Mouse (Mus musculus) fibroblast of lung, adult 2 months (primary cell): ENCODE data around the gene Rxfp3.

Experiments used
- DNase-seq: peaks from one replicate; pipeline ENCODE4 v3.0.0-alpha.2; 2011; ENCODE audit warnings: low read depth

Rxfp3 gene

DNA sequence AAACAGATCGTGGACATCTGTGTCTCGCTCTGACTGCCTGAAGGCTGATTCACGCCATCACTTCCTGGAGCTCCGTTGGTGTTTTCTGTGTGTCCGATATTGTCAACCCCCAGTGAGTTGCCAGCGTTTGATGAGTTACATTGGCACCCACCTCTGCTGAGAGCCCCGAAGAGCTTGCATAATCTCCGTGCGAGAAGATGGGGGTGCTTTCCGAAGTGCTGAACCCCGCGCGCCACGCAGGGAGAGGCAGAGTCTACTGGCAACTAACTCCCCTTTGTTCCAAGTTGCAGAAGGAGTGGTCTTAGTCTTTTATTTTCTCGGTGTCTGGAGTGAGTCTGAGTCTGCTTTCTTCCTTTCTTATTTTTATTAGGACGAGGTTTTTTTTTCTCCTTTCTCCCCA, at the start of gene Rxfp3:
TSS of gene Rxfp3 (minus strand) at position 281 of the 400 bp plus-strand sequence.
- DNase-seq = no peak

DNA sequence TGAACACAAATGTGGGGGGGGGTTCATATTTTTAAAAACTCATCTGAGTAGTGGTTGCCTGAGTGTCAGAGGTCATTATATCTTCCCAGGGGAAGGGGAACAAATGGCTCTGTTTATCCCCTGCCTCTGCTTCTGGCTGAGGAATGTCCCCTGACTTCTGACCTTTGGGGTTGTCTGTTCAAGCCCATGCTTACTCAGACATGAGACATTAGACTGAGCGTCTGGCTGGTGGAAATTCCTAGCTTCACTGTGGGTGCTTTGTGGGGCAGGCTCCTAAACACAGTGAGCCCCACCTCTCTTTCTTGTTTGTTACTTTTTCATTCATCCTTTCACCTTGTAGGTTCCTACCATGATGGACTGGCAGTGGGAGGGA, 47.2 kb upstream of the Rxfp3 start:
- peak; percentile 80 for DNase-seq

DNA sequence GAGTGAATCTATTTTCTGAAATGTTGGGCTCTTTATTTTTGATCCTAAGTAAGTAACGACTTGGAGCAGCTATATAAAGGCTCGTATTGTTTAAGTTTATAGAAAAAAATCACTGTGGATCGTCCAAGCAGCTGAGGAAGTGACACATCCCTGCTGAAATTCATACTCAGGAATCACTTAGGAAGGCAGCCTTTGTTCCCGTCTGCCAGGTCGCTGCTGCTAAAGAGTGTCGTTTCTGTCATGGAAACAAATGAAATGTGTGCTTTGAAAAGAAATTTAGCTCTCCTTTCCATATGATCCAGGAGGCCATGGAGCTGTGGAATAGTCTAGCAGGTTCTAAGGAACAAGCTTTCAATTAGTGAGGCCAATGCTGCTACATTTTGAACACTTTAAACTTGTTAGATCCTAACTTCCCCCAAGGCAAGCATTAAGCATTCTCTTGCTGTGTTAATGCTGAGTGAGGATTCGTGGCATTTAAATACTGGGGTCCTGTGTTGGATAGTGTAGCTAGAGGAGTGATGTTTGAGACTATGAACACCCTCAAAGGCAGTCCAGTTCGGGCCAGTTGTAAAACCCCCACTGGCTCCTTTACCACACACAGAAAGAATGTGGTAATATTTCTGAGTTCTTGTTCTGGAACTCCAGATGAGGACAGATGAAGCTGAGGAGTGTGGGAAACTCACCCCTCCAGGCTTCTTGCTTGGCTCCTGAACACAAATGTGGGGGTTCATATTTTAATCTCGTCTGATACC, 46.6 kb upstream of the Rxfp3 start:
- DNase-seq = peak; percentile 68

- no peak for DNase-seq
Measured at GRCm38 (mm10) chr15:11083678-11084077, 45.9 kb upstream of the Rxfp3 start.

GRCm38 (mm10) chr15:11082961-11083569, 45.3 kb upstream of the Rxfp3 start:
- no peak for DNase-seq

DNA sequence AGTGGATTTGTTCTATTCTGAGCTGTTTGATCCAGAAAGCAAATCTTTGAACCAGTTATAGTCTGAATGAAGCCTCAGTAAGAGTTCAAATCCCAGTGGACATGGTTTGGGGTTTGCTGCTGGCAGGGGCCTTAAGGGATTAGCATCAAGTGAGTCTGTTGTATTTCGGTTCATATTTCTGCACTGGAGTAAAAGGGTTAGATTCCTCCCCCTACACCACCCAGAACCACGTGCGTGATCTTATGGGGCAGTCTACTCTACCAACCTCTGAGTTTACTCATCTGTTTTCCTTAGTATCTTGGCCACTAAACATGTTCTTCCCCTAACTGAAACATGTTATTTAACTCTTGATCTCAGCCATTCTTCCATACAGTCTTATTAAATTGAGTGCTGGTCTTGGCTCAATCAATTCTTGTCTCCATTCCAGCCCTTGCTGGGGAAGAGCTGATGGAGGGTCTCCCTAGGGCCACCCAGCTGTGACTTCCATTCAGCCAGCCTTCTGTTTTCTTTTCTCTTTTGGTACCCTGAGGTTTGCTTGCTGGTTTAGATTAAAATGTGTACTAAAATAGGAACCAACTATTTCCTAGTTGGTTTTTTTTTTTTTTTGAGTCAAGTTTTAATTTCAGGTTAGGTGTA, 38.1 kb upstream of the Rxfp3 start:
- DNase-seq = no peak

- no peak for DNase-seq
Measured at GRCm38 (mm10) chr15:11067891-11068290, 30.1 kb upstream of the Rxfp3 start.

GRCm38 (mm10) chr15:11066299-11066698, 28.5 kb upstream of the Rxfp3 start:
- no peak for DNase-seq

- no peak for DNase-seq
Measured at GRCm38 (mm10) chr15:11065528-11066171, 27.9 kb upstream of the Rxfp3 start.

GRCm38 (mm10) chr15:11064558-11065411, 27.0 kb upstream of the Rxfp3 start, which contains the start of gene Adamts12:
Gene Adamts12, plus strand, starts transcription at chr15:11064790.
- DNase-seq = no peak

- no peak for DNase-seq
Measured at GRCm38 (mm10) chr15:11064160-11064557, 26.4 kb upstream of the Rxfp3 start.

DNA sequence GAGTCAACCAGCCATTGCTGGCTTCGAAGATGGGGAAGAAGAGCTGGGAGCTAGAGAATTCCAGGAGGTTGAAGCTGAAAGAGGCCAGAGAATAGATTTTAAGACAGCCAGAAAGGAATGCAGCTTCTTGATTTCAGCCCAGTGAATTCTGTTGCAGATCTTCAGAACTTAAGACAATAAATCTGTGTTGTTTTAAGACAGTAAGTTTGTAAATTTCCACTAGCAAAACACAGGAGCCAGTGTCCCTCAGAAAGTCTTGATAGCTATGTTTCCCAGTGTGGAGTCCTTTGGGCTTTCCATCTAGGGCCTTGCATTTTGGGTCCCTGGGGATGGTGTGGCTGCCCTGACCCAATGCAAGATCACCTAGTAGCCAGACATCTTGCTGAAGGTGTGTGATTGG, 25.1 kb upstream of the Rxfp3 start:
- DNase-seq = no peak

DNA sequence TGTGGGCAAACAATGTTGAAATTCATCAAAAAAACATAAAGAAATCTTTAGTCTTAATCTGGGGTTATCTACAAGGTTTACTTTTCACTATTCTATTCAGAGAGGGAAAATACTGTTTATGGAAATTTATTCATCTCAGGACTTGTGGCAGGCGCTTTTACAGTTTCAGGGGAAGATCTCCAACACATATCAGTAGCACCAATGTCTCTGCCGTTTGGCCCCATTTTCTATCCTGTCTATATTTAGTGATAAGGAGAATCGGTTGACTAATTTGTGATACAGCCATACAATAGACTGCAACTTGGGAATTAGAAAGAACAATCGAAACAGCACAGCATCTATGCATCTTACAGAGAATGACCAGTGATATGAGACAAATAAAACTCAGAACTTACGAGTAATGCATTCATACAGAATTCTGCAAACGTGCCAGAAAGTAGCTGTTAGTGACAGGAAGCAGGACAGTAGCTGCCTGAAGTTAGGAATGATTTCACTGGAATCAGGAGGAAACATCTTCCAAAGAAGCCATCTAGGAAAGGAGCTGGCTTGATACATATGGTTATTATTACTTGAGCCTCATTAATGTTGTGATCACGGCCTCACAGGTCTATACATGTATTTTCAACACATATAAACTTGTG, 16.8 kb upstream of the Rxfp3 start:
- DNase-seq = no peak

DNA sequence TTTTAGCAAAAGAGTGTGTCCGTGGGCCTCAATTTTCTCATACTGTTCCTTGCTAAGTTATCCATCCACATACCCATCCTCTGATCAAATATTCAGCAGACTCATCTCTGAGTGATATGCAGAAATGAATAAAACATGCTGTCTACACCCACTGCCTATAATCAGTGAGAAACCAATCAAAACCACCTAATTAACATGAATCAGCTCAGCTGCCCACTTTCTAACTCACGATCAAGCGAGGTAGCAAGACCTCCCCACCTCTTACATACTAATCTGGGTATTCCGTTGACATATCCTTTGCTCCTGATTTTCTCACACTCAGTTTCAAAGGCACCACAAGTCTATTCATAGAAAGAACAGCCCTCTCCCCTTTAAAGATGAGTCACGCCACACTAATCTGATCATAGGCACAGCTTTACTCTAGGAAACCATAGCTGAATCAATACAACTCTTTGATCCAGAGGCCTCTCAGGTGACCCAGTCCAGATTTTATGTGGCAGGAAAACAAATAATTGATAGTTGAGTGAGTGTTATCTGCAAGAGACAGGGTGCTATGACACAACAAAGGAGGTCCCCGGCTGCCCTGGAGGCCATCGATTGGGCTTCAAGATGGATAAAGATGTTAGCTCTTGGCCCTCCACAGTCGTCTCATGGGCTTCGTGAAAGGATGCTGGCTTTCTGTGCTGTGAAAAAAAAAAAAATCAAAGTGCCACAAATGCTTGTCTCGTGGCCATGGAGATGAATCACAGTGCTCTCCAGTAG, 16.1 kb upstream of the Rxfp3 start:
- DNase-seq = no peak

- peak; percentile 58 for DNase-seq
Measured at GRCm38 (mm10) chr15:11042828-11043227, 5.0 kb upstream of the Rxfp3 start.

DNA sequence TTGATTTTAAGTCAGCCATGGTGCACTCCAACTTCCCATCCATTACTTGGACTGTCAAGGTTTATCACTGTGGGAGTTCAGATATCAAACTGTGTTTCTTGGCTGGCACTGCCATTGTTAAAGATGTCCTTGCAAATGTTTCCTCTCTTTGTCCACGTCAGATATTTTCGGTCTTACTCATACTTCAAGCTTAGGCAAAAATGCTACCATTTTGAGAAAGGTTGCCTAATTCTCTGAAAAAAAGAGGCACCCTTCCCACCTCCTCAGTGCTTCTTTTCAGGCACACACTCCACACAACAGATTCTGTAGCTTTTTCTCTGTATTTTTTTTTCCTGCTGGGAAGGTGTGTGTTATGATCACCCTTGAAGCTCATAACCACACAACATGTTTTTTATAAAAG, 3.4 kb upstream of the Rxfp3 start:
- DNase-seq = no peak

GRCm38 (mm10) chr15:11040067-11040466, 2.3 kb upstream of the Rxfp3 start:
- no peak for DNase-seq

DNA sequence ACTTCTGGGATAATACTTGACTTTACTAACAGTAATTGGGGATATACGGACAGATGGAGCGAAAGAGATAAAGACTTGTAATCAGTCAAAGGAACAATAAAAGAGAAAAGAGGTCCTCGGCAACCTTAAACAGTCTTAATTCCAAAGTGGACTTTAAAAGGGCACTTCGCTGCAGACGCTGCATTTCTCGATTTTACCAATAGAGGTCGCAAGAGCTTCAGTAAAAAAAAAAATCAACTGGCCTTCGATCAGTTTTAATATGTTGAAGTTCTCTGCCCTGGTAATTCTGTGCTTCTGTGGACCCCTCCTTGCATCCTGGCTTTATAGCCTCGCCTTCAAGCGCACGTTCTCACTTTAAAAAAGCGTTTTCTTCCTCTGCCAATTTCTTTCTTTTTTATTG, 685 bp upstream of the Rxfp3 start:
- peak; percentile 56 for DNase-seq

DNA sequence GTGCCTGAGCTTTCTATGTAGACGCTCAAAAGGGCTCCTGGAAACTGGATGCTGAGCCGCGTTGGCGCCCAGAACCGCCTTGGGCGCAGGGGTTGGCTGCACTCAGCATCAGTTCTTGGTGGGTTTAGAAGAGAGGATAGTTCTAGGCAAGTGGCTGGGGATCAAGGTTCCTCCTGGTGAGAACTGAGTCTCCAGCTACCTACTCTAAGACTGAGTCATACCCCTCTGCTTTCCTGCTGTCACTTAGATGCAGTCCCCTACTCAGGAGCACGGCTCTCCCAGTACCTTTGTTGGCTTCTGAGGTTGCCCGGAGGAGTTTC, 455 bp downstream of the Rxfp3 start:
- DNase-seq = no peak

DNA sequence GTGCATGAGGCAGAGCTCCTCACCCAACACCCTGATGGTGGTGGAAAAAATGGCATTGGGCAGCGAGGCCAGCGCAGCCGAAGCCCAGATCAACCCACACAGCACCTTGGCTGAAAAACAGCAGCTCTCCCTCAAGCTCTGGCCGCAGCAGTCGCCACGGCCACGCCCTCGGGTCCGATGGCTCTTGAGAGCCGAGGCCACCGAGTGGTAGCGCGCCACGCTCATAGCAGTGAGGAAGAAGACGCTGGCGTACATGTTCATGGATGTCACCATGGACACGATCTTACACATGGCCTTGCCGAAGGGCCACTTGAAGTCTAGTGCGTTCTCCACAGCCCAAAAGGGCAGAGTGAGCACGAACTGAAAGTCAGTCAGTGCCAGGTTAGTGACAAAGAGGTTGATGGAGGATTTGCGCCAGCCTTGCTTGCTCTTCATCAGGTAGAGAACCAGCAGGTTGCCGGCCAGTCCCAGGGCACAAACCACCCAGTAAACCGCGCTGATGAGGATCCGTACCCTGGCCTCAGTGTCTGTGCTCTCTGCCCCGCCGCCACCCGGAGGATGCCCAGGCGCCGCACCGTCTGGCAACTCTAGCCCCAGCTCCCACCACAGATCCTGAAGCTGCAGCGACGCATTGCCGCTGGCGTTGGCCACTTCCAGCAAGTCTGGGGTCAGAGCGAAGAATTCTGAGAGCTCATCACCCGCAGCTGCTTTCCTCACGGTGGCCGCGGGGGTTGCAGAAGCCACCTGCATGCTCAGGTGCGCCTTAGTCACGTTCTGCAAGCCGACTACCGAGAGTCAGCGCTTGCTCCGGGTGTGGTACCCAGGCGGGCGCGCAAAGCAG, 1.0 kb downstream of the Rxfp3 start:
- DNase-seq = no peak
